Mouse (Mus musculus): ENCODE data around the gene Gm16427. TPM values are rescaled to one million over a fixed set of nuclear protein-coding genes. Genes with fewer than 3 reads are reported as not detected.
"Not testable (repeated sequence)": the region's sequence is repeated elsewhere in the genome, so short reads cannot be mapped to it uniquely, and the experiment has no call there.

Gm16427 gene
- total RNA-seq (2021), result not detected
- long read RNA-seq, experiment 1, result 0 reads
- long read RNA-seq, experiment 2, result 0 reads

DNA sequence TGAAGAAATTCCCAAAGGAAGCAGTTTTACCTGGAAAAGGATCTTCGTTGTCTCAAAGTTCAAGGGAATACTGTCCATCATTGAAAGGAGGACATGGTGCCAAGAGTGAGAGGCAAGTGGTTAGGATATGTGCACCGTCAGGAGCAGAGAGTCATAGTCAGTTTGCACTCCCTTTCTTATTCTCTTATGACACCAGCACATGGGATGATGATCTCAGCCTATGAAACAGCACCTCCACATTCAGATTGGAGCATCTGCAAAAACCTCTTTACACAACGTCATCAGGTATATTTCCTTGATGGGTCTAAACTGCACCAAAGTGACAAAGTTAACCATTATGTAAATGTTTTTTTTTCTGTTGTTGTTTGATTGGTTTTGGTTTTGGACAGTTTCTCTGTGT lies at the start of gene Gm16427:
Gm16427 (minus strand) TSS at position 101 of the 400 bp plus-strand sequence.
- not testable (repeated sequence) for DNase-seq

Other genes starting within 250 kb of the Gm16427 start
- gene C87414, start 131.4 kb upstream of the Gm16427 start, total RNA-seq (2021), result not detected